Mouse (Mus musculus) hindlimb bud, embryonic 11.5 days (tissue): ENCODE data around the gene Ppm1n.

Experiments used
- DNase-seq: peaks from one replicate; pipeline ENCODE4 v3.0.0-alpha.2; 2012; ENCODE audit warnings: low read depth, low spot score; ENCODE audit errors: extremely low spot score

Ppm1n gene

DNA sequence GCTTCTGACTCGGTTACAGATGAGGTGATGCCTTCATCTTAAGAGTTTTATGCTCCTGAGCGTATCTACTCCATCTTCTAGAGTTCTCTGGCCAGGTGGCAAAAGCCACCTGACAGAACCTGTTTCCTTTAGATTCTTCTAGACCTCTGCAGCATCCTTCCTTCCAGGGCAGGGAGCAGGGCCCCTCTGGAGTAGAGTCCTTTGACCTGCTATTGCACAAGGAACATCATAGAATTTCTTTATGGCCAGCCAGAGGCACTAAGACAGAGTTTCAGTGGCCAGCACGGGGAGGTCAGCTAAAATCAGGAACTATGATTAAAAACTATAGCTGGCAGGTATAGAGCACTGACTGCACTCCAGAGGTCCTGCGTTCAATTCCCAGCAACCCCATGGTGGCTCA is 27.8 kb downstream of the Ppm1n start:
- no peak for DNase-seq

- DNase-seq, result no peak
Observed at GRCm38 (mm10) chr7:19247511-19247910, 32.4 kb downstream of the Ppm1n start.

- DNase-seq, result no peak
Observed at GRCm38 (mm10) chr7:19246855-19247254, 33.0 kb downstream of the Ppm1n start.

DNA sequence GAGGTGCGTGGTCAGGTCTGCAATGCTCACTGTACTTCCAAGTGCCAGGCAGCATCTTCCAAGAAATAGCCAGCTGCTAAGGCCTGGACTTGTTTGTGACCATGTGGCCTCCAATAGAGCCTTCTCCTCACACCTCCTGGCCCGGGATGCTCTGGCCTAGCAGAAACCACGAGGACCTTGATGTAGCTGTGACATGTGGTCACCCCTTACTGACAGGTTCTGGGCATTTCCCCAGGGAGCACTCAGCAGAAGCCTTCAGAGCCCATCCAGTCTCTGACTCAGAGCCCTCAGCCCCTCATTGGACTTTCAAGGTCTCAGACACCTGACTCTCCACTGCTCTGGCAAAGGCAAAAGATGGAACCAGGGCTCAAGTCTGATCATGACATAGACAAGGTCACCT is 34.8 kb downstream of the Ppm1n start:
- DNase-seq, result no peak

- no peak for DNase-seq
Observed at GRCm38 (mm10) chr7:19243858-19244257, 36.0 kb downstream of the Ppm1n start.

DNA sequence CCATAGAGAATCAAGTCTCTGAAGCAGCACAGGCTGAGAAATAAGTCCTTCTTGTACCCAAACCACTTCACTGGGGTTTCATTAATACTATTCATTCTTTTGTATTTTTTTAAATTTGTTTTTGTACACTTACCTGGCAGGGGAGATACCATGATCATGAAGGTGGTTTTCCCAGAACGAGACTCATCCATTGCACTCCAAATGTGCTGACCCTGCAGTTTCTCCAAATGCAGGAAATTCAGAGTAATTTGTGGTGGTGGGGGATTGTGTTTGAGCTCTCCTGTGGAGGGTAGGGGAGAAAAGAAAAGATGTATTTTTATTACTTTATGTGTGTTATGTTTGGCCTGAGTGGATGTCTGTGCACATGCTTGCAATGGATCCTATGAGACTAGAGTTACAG is 37.9 kb downstream of the Ppm1n start:
- DNase-seq, result no peak

GRCm38 (mm10) chr7:19240905-19241463 is 38.9 kb downstream of the Ppm1n start:
- no peak for DNase-seq

GRCm38 (mm10) chr7:19239986-19240385 is 39.9 kb downstream of the Ppm1n start:
- no peak for DNase-seq

- peak; percentile 78 for DNase-seq
Observed at GRCm38 (mm10) chr7:19239423-19239822, 40.4 kb downstream of the Ppm1n start.

- DNase-seq, result no peak
Observed at GRCm38 (mm10) chr7:19238344-19238743, 41.5 kb downstream of the Ppm1n start.

- DNase-seq, result no peak
Observed at GRCm38 (mm10) chr7:19236411-19236810, 43.5 kb downstream of the Ppm1n start.

- DNase-seq, result no peak
Observed at GRCm38 (mm10) chr7:19235092-19235671, 44.7 kb downstream of the Ppm1n start.

DNA sequence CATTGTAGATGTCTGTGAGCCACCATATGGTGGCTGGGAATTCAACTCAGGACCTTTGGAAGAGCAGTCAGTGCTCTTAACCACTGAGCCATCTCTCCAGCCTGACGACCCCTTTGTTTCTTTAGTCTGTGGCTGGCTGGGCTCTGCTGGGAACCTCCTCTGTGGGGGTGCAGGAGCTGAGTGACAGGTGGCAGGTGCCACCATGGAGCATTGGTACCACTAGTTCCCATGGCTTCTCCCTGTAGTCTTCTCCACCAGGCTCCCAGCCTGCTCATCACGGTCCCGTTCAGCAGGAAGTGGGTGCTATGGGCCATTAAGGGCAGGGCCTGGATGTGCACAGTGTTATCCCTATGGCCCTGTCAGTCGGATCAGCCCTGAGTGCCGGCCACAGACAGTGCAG is 45.2 kb downstream of the Ppm1n start:
- no peak for DNase-seq

DNA sequence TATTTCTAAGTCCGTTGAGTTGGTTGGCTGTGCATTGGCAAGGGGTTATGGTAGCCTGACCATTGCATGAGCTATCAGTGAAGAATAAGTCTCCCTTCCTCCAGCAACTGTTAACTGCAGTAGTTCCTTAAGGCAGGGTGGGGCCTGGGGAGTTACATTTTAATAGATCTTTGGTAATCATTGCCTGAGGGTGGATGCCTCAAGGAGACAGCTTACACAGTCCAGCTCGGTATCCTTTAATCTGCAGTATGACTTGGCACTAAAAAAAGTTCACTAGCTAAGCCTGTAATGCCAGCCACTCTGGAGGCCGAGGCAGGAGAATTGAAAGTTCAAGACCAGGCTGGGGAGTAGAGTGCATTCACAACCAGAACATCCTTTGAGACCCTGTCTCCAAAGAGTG is 48.0 kb downstream of the Ppm1n start:
- no peak for DNase-seq

GRCm38 (mm10) chr7:19230899-19231298 is 49.0 kb downstream of the Ppm1n start:
- DNase-seq, result no peak

- no peak for DNase-seq
Observed at GRCm38 (mm10) chr7:19230041-19230580, 49.8 kb downstream of the Ppm1n start.

- DNase-seq, result no peak
Observed at GRCm38 (mm10) chr7:19229404-19229803, 50.5 kb downstream of the Ppm1n start.

DNA sequence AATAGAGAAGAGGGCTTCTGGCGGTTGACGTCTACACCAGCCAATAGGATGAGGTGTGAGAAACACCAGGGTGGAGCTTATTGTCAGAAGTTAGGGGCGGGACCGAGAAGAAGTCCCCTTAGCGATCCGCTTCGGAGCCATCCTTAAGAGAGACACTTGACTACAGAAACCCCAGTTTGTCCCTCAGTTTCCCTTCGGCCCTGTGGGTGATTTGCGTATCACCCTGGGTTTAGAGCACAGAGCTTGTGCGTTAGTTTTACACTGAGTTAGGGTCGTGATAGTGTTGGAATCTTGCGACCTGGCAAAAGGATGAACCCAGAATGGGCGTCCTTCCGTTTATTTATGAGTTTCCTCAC is 51.1 kb downstream of the Ppm1n start:
- DNase-seq, result no peak

GRCm38 (mm10) chr7:19227883-19228792 is 51.7 kb downstream of the Ppm1n start, which contains the start of gene Opa3:
Opa3 (plus strand) TSS chr7:19228334.
- DNase-seq, result peak; percentile 100

DNA sequence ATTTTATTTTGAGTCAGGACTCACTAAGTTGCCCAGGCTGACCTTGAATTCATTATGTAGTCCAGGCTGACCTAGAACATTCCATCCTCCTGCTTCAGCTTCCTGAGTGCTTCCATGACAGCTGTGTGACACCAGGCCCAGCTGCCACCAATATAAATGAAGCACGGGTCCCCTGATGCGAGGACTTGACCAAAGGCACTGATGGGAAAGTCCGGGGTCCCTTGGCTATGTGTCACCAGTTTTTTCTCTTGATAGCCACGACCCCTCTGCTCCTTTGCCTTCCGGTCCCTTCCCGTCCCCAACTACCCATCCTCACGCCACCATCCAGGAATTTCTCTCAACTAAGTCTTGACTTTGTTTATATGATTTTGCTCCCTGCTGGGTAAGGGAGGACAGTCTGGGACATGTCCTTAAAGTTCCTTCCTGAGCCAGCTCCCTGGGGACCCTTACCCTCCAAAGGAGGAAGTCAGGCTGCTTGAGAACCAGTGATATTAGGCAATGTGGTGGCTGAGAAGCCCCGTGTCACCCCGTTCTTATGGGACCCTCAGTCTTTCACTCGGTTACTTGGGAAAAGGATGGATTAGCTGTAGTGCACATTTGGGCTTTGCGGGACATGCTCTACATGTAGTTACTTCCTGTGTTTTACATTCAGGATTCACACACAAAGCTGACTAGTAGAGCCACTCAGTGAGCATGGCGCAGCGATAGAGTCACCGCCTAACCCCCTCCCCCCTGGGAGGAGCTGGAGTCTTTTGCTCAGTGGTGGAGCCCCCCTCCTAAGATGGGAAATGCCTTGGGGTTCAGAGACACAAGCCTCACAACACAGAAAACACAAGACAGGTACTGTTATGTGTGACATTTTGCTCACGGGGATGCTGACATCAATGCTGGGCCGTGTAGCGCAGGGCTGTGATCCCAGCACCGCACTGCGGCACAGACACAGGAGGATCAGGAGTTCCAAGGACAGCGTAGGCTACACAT is 52.8 kb downstream of the Ppm1n start:
- DNase-seq, result no peak
